Mouse (Mus musculus) forebrain, embryonic 14.5 days (tissue): Measurements from ENCODE around the gene Palm. TPM values are rescaled to one million over a fixed set of nuclear protein-coding genes. Genes with fewer than 3 reads are reported as not detected.

ENCODE experiments used
- ATAC-seq: fragments of 200-750 bp; cut with Nextera tagmentation; 2 replicates; pipeline ENCODE4 v1.8.0; 2017; ENCODE audit warnings: mild to moderate bottlenecking, moderate library complexity
- DNase-seq: peaks from one replicate; pipeline ENCODE4 v3.0.0-alpha.2; 2015; ENCODE audit warnings: low spot score
- H3K27ac ChIP-seq: fragments of 300-500 bp; sonication (generic); 2 replicates; pipeline ENCODE4 v1.5.1; 2014; ENCODE audit warnings: low read depth, mild to moderate bottlenecking, control low read depth, low read length, moderate library complexity
- H3K27me3 ChIP-seq: fragments of 300-500 bp; sonication (generic); replicated peaks from 2 replicates; pipeline ENCODE4 v1.6.1; 2014; ENCODE audit warnings: low read length, control low read depth, mixed read lengths; ENCODE audit not compliant: control insufficient read depth, insufficient read depth
- H3K36me3 ChIP-seq: fragments of 300-500 bp; sonication (generic); 2 replicates; pipeline ENCODE4 v1.6.1; 2014; ENCODE audit warnings: low read length, control low read depth; ENCODE audit not compliant: control insufficient read depth, insufficient read depth
- H3K4me1 ChIP-seq: fragments of 300-500 bp; sonication (generic); 2 replicates; pipeline ENCODE4 v1.6.1; 2014; ENCODE audit warnings: antibody characterized with exemption, low read length, control low read depth; ENCODE audit not compliant: control insufficient read depth, insufficient read depth
- H3K4me2 ChIP-seq: fragments of 300-500 bp; sonication (generic); 2 replicates; pipeline ENCODE4 v1.6.1; 2014; ENCODE audit warnings: mild to moderate bottlenecking, control low read depth, low read length
- H3K4me3 ChIP-seq: fragments of 300-500 bp; sonication (generic); 2 replicates; pipeline ENCODE4 v1.5.1; 2014; ENCODE audit warnings: low read depth, low read length, control low read depth
- H3K9ac ChIP-seq: fragments of 300-500 bp; sonication (generic); 2 replicates; pipeline ENCODE4 v1.6.1; 2014; ENCODE audit warnings: mild to moderate bottlenecking, low read length, control low read depth, moderate library complexity
- H3K9me3 ChIP-seq: fragments of 300-500 bp; sonication (generic); replicated peaks from 2 replicates; pipeline ENCODE4 v1.6.1; 2016; ENCODE audit warnings: low read length, control low read depth, mixed read lengths; ENCODE audit not compliant: control insufficient read depth
- WGBS: fragments of 180-500 bp; shearing (Covaris S2); extraction: QIAGEN DNeasy Blood & Tissue Kit; methylation state at CpG from one replicate; pipeline ENCODE4 v1.1.7; 2014; 5-methylcytosine and 5-hydroxymethylcytosine counted together
- polyA plus RNA-seq: library from polyadenylated mRNA; unstranded; fragments of >200 nt; fragmentation: Nextera tagmentation; extraction: Ambion mirVana; gene quantifications from 2 replicates; pipeline ENCODE4 v1.2.1, GENCODE M21; 2014

The Palm gene
- polyA plus RNA-seq, 1 experiment from 2014 or later = 182 TPM

GRCm38 (mm10) chr10:79767372-79768244 lies 25.8 kb upstream of the Palm start:
- Histone ChIP-seq H3K27ac (peak overlapping the region; percentile 90), H3K27me3 (no peaks in the 10 kb centered on the region), H3K4me2 (peak overlapping the region; percentile 80), H3K4me3 (peak overlapping the region; percentile 94), H3K9me3 (no peaks in the 10 kb centered on the region), H3K4me1 (peaks cover 14% of the 10 kb centered on the region), H3K36me3 (no peaks in the 10 kb centered on the region), H3K9ac (peak overlapping the region; percentile 50; the same call in 1 of the 2 replicates)
- ATAC-seq = peak; percentile 87
- peak; percentile 97 for DNase-seq
- WGBS = 11% methylated on average over 40 of the region's 40 CpGs

DNA sequence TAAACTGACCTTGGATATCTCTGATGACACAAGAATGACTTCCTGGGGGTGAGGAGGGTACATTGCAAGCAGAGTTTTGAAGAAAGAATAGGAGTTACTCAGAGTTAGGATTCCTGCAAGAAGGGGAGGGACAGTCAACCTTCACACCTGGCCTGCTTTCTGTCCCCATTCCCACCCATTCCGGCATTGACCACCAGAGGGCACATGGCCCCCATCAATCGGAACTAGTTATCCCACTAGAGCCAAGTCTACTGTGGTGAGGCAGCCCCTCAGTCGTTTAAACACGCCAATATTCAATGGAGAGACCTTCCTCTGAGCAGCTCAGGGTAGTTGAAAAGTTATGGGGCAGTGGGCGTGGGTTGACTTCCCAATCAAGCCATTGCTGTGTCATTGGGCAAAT lies 25.0 kb upstream of the Palm start:
- Histone ChIP-seq H3K9me3 (no peaks in the 10 kb centered on the region), H3K9ac (no peak overlapping the region), H3K27ac (no peak overlapping the region), H3K4me2 (no peak overlapping the region), H3K4me1 (peaks cover 14% of the 10 kb centered on the region), H3K27me3 (no peaks in the 10 kb centered on the region), H3K36me3 (no peaks in the 10 kb centered on the region), H3K4me3 (no peak overlapping the region)
- DNase-seq (peak; percentile 81), ATAC-seq (no peak)
- under 1% methylated on average over 5 of the region's 5 CpGs for WGBS

- Histone ChIP-seq H3K36me3 (no peaks in the 10 kb centered on the region), H3K27me3 (no peaks in the 10 kb centered on the region), H3K9ac (no peak overlapping the region), H3K27ac (no peak overlapping the region), H3K4me1 (peaks cover 14% of the 10 kb centered on the region), H3K4me2 (no peak overlapping the region), H3K4me3 (no peak overlapping the region), H3K9me3 (no peaks in the 10 kb centered on the region)
- ATAC-seq = no peak
- no peak for DNase-seq
- 79% methylated on average over 4 of the region's 4 CpGs for WGBS
These were observed 24.0 kb upstream of the Palm start for GRCm38 (mm10) chr10:79769329-79769728.

DNA sequence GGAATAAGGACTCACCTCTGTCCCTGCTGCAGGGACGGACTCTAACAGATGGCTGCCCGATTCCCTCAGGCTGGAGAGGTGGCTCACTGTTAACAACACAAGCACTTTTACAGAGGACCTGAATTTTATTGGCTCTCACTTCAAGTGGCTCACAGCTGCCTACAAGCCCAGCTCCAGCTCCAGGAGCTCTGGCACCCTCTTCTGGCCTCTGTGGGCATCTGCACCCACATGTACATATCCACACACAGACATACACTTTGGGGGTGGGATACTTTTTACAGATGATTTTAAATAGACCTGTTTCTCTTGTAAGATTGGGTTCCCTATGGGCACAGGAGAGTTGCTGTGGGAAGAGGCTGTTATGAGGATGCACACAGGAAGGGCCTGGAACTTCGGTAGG lies 21.1 kb upstream of the Palm start:
- peaks cover 8% of the 10 kb centered on the region for H3K4me1 ChIP-seq
- no peaks in the 10 kb centered on the region for H3K36me3 ChIP-seq
- no peak overlapping the region for H3K9ac ChIP-seq
- no peak overlapping the region for H3K4me2 ChIP-seq
- H3K27me3 ChIP-seq = 0 out of 2 replicates have a peak, but pooled peaks cover 12% of the 10 kb centered on the region
- ATAC-seq = no peak
- no peak overlapping the region for H3K4me3 ChIP-seq
- no peak for DNase-seq
- 87% methylated on average over 3 of the region's 3 CpGs for WGBS
- H3K27ac ChIP-seq = no peak overlapping the region
- no peaks in the 10 kb centered on the region for H3K9me3 ChIP-seq

GRCm38 (mm10) chr10:79773208-79773607 lies 20.2 kb upstream of the Palm start:
- Histone ChIP-seq H3K4me1 (peaks cover 7% of the 10 kb centered on the region), H3K27ac (no peak overlapping the region), H3K9me3 (no peaks in the 10 kb centered on the region), H3K9ac (no peak overlapping the region), H3K4me3 (no peak overlapping the region), H3K36me3 (no peaks in the 10 kb centered on the region), H3K27me3 (peaks cover 20% of the 10 kb centered on the region; the same call in 1 of the 2 replicates), H3K4me2 (no peak overlapping the region)
- DNase-seq (no peak), ATAC-seq (no peak)
- 91% methylated on average over 2 of the region's 2 CpGs for WGBS

- peaks cover 7% of the 10 kb centered on the region for H3K4me1 ChIP-seq
- peaks cover 31% of the 10 kb centered on the region for H3K27me3 ChIP-seq
- H3K9ac ChIP-seq = no peak overlapping the region
- H3K36me3 ChIP-seq = no peaks in the 10 kb centered on the region
- H3K27ac ChIP-seq = no peak overlapping the region
- no peaks in the 10 kb centered on the region for H3K9me3 ChIP-seq
- 68% methylated on average over 5 of the region's 5 CpGs for WGBS
- no peak overlapping the region for H3K4me3 ChIP-seq
- DNase-seq (no peak), ATAC-seq (no peak)
- H3K4me2 ChIP-seq = no peak overlapping the region
These were observed 18.7 kb upstream of the Palm start for GRCm38 (mm10) chr10:79774486-79775279.

DNA sequence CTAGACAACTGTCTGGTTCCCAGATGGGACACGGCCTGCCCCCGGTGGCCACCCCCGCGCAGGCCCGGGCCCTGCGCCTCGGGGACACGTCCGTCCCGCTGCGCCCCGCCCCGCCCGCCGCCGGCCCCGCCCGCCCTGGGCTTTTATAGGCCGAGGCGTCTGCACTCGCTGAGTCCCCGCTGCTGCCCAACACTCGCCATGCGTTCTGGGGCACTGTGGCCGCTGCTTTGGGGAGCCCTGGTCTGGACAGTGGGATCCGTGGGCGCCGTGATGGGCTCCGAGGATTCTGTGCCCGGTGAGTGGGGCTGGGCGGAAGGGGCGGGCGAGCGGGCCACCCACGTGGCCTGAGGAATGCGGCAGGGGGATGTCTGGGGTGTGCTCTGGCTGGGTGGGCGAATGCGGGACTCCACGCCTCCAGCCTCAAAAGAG lies 16.3 kb upstream of the Palm start, which contains the start of gene Fstl3:
TSS of gene Fstl3 (plus strand) at position 170 of the 429 bp plus-strand sequence.
- no peaks in the 10 kb centered on the region for H3K9me3 ChIP-seq
- H3K4me1 ChIP-seq = peaks cover 9% of the 10 kb centered on the region
- H3K9ac ChIP-seq = peak within 1 kb of the TSS; percentile 17; the same call in 1 of the 2 replicates
- 0 out of 2 replicates have a peak within 1 kb of the TSS, but pooled peaks have one; percentile 1 for H3K4me3 ChIP-seq
- no peaks in the 10 kb centered on the region for H3K36me3 ChIP-seq
- 3% methylated on average over 39 of the region's 39 CpGs for WGBS
- no peak within 1 kb of the TSS for H3K27ac ChIP-seq
- H3K4me2 ChIP-seq = peak within 1 kb of the TSS; percentile 44
- ATAC-seq (no peak), DNase-seq (no peak)
- H3K27me3 ChIP-seq = peaks cover 37% of the 10 kb centered on the region

- 8% methylated on average over 15 of the region's 15 CpGs for WGBS
- Histone ChIP-seq H3K27ac (no peak overlapping the region), H3K27me3 (peaks cover 37% of the 10 kb centered on the region), H3K4me1 (peaks cover 9% of the 10 kb centered on the region), H3K4me3 (no peak overlapping the region), H3K4me2 (no peak overlapping the region), H3K9ac (peak overlapping the region; percentile 8; the same call in 1 of the 2 replicates), H3K36me3 (no peaks in the 10 kb centered on the region), H3K9me3 (no peaks in the 10 kb centered on the region)
- ATAC-seq (no peak), DNase-seq (peak; percentile 64)
These were observed 15.4 kb upstream of the Palm start for GRCm38 (mm10) chr10:79778006-79778405.
